Mouse (Mus musculus) embryonic facial prominence, embryonic 10.5 days (tissue): ENCODE data around the gene Megf8. TPM values are rescaled to one million over a fixed set of nuclear protein-coding genes. Genes with fewer than 3 reads are reported as not detected.
"Not testable (repeated sequence)": the region's sequence is repeated elsewhere in the genome, so short reads cannot be mapped to it uniquely, and the experiment has no call there.

Experiments
- DNase-seq: peaks from one replicate; pipeline ENCODE4 v3.0.0-alpha.2; 2017; ENCODE audit warnings: low spot score
- H3K27ac ChIP-seq: fragments of 300-500 bp; sonication (generic); replicated peaks from 2 replicates; pipeline ENCODE4 v1.5.1; 2016; ENCODE audit warnings: mild to moderate bottlenecking
- H3K27me3 ChIP-seq: fragments of 300-500 bp; sonication (generic); replicated peaks from 2 replicates; pipeline ENCODE4 v1.6.1; 2016; ENCODE audit warnings: low read depth, mild to moderate bottlenecking; ENCODE audit not compliant: poor library complexity, severe bottlenecking
- H3K36me3 ChIP-seq: fragments of 300-500 bp; sonication (generic); replicated peaks from 2 replicates; pipeline ENCODE4 v1.6.1; 2016; ENCODE audit warnings: mild to moderate bottlenecking, moderate library complexity
- H3K4me1 ChIP-seq: fragments of 300-500 bp; sonication (generic); 2 replicates; pipeline ENCODE4 v1.6.1; 2016
- H3K4me3 ChIP-seq: fragments of 300-500 bp; sonication (generic); 2 replicates; pipeline ENCODE4 v1.5.1; 2016; ENCODE audit warnings: mild to moderate bottlenecking, moderate library complexity
- H3K9me3 ChIP-seq: fragments of 300-500 bp; sonication (generic); 2 replicates; pipeline ENCODE4 v1.6.1; 2016; ENCODE audit warnings: mild to moderate bottlenecking
- WGBS: fragments of 180-500 bp; shearing (Covaris S2); methylation state at CpG from one replicate; pipeline ENCODE4 v1.1.7; 2016; 5-methylcytosine and 5-hydroxymethylcytosine counted together
- polyA plus RNA-seq: library from polyadenylated mRNA; unstranded; fragments of >200 nt; fragmentation: Nextera tagmentation; extraction: Ambion mirVana; gene quantifications from 2 replicates; pipeline ENCODE4 v1.2.1, GENCODE M21; 2016

The Megf8 gene
- polyA plus RNA-seq, 1 experiment from 2014 or later = 17.6 TPM

GRCm38 (mm10) chr7:25395186-25395557 is 78.2 kb downstream of the Megf8 start:
- peaks cover 58% of the 10 kb centered on the region for H3K4me1 ChIP-seq
- no peaks in the 10 kb centered on the region for H3K36me3 ChIP-seq
- H3K27ac ChIP-seq = peak overlapping the region; percentile 81
- peak overlapping the region; percentile 73 for H3K4me3 ChIP-seq
- no peaks in the 10 kb centered on the region for H3K9me3 ChIP-seq
- H3K27me3 ChIP-seq = peaks cover 21% of the 10 kb centered on the region
- 2% methylated on average over 22 of the region's 22 CpGs for WGBS
- no peak for DNase-seq

DNA sequence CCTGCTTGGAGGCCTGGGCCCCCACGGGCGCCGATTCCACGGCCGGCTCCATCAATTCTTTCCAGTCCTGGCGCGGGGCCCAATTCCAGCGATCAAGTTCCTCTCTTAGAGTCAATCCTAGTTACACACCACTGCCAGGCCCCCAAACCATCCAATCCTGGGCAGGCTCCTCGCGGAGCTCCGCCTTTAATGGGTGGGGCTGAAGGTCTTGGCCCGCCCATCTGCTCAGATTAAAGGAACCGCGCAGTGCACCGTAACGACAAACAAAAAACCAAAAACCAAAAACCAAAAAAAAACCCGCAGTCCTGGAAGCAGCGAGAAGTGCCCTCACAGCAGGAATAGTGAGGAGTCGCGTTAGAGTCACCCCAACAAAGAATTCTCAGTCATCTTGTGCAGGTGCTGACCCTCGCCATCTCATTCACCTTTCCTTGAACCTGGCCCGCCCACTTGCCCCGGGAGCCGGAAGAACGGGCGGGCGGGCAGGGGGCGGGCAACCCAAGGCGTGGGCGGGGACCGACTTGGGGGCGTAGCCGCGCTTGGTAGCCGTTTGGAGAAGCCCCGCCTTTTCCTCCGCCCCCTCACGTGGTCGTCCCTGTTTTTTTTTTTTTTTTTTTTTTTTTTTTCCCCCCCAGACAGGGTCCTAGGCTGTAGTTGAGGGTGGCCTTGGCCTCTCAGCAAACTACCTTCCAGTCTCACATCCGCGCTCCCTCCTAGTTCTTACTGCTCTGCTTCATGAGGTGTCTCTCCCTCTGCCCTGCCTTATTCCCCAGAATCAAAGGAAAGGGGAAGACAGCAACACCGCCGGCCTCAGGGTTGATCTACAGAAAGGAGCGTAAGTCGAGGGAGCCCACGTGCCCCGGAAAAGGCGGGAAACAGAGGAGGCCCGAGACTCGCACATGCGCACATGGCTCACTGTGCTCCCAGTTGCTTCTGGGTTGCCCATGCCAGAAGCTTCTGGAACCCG is 78.9 kb downstream of the Megf8 start:
- H3K4me1 ChIP-seq = peaks cover 53% of the 10 kb centered on the region
- 8% methylated on average over 52 of the region's 52 CpGs for WGBS

DNA sequence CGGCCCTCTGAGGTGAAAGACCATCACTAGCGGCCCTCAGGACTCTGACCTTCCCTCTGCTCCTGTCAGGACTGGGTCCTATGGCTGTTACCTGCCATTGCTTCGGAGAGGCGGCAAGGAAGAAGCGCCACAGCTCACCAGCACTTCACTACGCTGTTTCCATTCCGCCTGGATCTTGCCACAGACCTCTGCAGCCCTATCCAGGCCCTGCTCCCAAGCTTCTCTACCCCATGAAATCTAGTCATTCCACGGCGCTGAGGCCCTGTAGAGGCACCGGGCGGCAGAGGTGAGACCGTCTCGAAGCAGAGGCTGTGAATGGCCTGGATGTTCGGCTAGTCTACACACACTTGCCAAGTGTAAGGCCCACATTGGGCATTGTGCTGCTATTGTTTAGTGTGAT is 79.7 kb downstream of the Megf8 start:
- peak overlapping the region; percentile 73 for H3K4me3 ChIP-seq
- peak overlapping the region; percentile 81 for H3K27ac ChIP-seq
- 91% methylated on average over 14 of the region's 14 CpGs for WGBS

More for the DNA sequence above, 78.9 kb downstream of the Megf8 start:
- Histone ChIP-seq H3K27ac (peak overlapping the region; percentile 81), H3K36me3 (no peaks in the 10 kb centered on the region), H3K27me3 (peaks cover 21% of the 10 kb centered on the region), H3K9me3 (no peaks in the 10 kb centered on the region), H3K4me3 (peak overlapping the region; percentile 73)
- DNase-seq = peak; percentile 95

GRCm38 (mm10) chr7:25398610-25399009 is 81.6 kb downstream of the Megf8 start, which contains the start of gene Lipe:
Gene Lipe, minus strand, starts transcription at chr7:25398710.
- WGBS = 96% methylated on average over 1 of the region's 1 CpGs
- Histone ChIP-seq H3K27me3 (peaks cover 16% of the 10 kb centered on the region), H3K9me3 (no peaks in the 10 kb centered on the region), H3K4me3 (no peak within 1 kb of the TSS), H3K27ac (no peak within 1 kb of the TSS), H3K4me1 (peaks cover 61% of the 10 kb centered on the region), H3K36me3 (no peaks in the 10 kb centered on the region)
- DNase-seq = no peak

More for the DNA sequence above, 79.7 kb downstream of the Megf8 start:
- Histone ChIP-seq H3K27me3 (peaks cover 21% of the 10 kb centered on the region), H3K36me3 (no peaks in the 10 kb centered on the region), H3K4me1 (peaks cover 52% of the 10 kb centered on the region), H3K9me3 (no peaks in the 10 kb centered on the region)
- DNase-seq = peak; percentile 21

- H3K27me3 ChIP-seq = peaks cover 11% of the 10 kb centered on the region
- H3K4me1 ChIP-seq = peaks cover 57% of the 10 kb centered on the region
- not testable (repeated sequence) for H3K36me3 ChIP-seq, H3K27ac ChIP-seq, DNase-seq, H3K4me3 ChIP-seq, H3K9me3 ChIP-seq
Measured at GRCm38 (mm10) chr7:25399028-25399427, 82.1 kb downstream of the Megf8 start.

DNA sequence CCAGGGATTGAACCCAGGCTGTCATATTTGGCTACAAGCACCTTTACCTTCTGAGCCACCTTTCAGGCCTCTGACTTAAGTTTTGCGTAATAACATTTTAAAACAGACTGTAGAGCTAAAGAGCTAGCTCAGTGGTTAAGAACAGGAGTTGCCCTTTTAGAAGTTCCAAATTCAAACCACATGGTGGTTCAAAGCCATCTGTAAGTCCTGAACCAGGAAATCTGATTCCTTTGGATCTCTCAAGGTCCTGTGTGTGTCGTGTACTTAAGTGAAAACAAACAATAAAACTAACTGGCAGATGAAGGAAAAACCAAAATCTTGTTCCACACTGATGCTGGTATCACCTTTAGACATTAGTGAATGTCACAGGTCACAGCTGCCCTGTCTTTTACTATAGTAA is 84.6 kb downstream of the Megf8 start:
- Histone ChIP-seq H3K4me3 (no peak overlapping the region), H3K4me1 (peaks cover 40% of the 10 kb centered on the region), H3K36me3 (no peaks in the 10 kb centered on the region), H3K27me3 (0 out of 2 replicates have a peak, but pooled peaks cover 3% of the 10 kb centered on the region), H3K27ac (peak overlapping the region; percentile 76; the same call in 1 of the 2 replicates), H3K9me3 (no peaks in the 10 kb centered on the region)
- 32% methylated on average over 2 of the region's 2 CpGs for WGBS
- DNase-seq = no peak

- DNase-seq = peak; percentile 50
- H3K27me3 ChIP-seq = no peaks in the 10 kb centered on the region
- peaks cover 37% of the 10 kb centered on the region for H3K4me1 ChIP-seq
- H3K36me3 ChIP-seq = no peaks in the 10 kb centered on the region
- 13% methylated on average over 5 of the region's 5 CpGs for WGBS
- peak overlapping the region; percentile 76 for H3K27ac ChIP-seq
- H3K9me3 ChIP-seq = no peaks in the 10 kb centered on the region
- peak overlapping the region; percentile 27 for H3K4me3 ChIP-seq
Measured at GRCm38 (mm10) chr7:25401986-25402385, 85.0 kb downstream of the Megf8 start.

DNA sequence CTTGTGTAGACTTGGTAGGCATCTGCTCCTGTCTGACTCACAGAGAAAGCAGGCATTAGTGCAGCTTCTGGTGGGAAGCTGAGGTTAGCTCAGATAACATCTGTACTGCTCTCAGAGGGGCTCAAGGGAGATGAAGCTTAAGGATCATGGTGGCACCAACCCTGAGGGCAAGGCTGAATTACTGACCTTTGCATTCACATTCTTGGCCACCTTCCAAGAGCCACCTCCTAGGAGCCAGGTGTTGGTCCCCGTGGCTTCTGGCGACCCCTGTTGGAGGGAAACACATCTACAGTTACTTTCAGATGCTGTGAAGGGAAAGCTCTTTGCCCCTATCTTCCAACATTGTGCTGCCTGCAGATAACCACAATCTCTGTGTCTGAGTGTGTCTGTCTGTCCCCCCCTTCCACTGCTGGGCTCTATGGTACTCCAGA is 85.7 kb downstream of the Megf8 start:
- DNase-seq = peak; percentile 79
- H3K4me1 ChIP-seq = peaks cover 36% of the 10 kb centered on the region
- H3K27me3 ChIP-seq = no peaks in the 10 kb centered on the region
- no peaks in the 10 kb centered on the region for H3K36me3 ChIP-seq
- peak overlapping the region; percentile 27 for H3K4me3 ChIP-seq
- H3K9me3 ChIP-seq = no peaks in the 10 kb centered on the region
- WGBS = 3% methylated on average over 2 of the region's 2 CpGs
- peak overlapping the region; percentile 76 for H3K27ac ChIP-seq

DNA sequence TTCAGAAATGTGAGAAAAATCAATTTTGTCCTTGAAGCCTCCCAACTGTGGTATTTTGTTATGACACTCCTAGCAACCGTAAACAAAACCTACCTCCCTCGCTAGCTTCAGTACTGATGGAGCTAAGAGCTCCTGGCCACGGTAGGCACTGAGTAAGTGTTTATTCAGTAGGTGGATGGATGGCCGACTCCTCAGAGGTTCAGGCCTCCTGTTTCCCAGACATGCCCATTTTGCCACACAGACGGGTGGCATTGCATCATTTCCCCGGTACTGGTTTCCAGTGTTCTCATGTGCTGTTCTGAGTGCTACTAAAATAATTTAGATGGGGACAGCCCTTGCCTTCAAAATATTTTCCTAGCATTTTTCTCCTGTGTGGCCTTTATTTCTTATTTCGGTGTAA is 89.5 kb downstream of the Megf8 start:
- Histone ChIP-seq H3K27me3 (no peaks in the 10 kb centered on the region), H3K4me3 (no peak overlapping the region), H3K4me1 (peaks cover 18% of the 10 kb centered on the region), H3K36me3 (no peaks in the 10 kb centered on the region), H3K9me3 (no peaks in the 10 kb centered on the region), H3K27ac (no peak overlapping the region)
- DNase-seq = no peak
- 86% methylated on average over 7 of the region's 7 CpGs for WGBS

GRCm38 (mm10) chr7:25409114-25409760 is 92.3 kb downstream of the Megf8 start:
- H3K27me3 ChIP-seq = no peaks in the 10 kb centered on the region
- no peaks in the 10 kb centered on the region for H3K36me3 ChIP-seq
- no peak for DNase-seq
- H3K27ac ChIP-seq = no peak overlapping the region
- 42% methylated on average over 4 of the region's 4 CpGs for WGBS
- H3K4me3 ChIP-seq = no peak overlapping the region
- H3K9me3 ChIP-seq = no peaks in the 10 kb centered on the region
- H3K4me1 ChIP-seq = 0 out of 2 replicates have a peak, but pooled peaks cover 7% of the 10 kb centered on the region

DNA sequence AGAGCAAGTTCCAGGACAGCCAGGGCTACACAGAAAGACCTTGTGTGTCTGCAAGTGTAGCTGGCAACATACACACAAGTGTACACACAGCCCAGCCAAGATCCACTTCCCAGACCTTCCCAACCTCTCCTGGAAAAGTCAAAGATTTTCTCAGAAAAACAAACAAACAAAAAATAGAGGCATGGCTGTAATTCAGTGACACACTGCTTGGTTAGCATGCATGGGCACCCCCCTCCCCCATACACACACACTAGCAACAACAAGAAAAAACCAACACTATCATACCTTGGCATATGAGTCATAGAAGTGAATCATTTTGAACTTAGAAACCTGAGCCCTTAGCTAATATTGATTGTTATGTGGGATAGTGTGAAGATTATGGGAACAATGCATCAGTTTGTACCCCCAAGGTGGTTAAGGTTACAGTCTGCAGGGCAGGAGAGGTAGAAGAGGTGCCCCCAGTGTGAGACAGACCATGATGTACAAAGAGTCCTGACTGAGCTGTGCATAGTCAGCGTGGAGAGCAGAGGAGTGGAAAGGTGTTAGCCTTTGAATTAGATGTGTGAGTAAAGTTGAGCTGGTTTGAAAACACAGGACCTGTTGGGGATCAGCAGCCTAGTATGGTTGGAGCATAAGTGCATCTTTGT is 94.1 kb downstream of the Megf8 start:
- 76% methylated on average over 1 of the region's 1 CpGs for WGBS
- 0 out of 2 replicates have a peak, but pooled peaks cover 7% of the 10 kb centered on the region for H3K4me1 ChIP-seq
- no peaks in the 10 kb centered on the region for H3K9me3 ChIP-seq
- DNase-seq = no peak
- H3K4me3 ChIP-seq = no peak overlapping the region
- no peaks in the 10 kb centered on the region for H3K27me3 ChIP-seq
- H3K36me3 ChIP-seq = no peaks in the 10 kb centered on the region
- no peak overlapping the region for H3K27ac ChIP-seq

DNA sequence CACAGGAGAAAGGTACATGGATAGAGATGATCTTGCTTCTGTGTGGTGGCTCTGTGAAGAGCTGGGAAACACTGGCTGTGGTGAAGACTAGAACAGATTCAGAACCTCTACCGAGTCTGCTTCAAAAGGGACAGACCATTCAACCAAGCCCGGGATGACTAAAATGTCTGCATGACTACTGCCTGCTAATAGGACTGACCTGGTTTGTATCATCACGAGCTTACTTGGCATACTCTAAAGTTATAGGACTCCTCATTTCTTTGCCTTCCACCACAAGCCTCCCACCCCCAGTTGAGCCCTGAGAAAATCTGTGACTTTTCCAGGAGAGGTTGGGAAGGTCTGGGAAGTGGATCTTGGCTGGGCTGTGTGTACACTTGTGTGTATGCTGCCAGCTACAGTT is 94.9 kb downstream of the Megf8 start:
- 84% methylated on average over 3 of the region's 3 CpGs for WGBS

More for the DNA sequence above, 94.9 kb downstream of the Megf8 start:
- no peak overlapping the region for H3K4me3 ChIP-seq
- no peak overlapping the region for H3K27ac ChIP-seq
- H3K4me1 ChIP-seq = 0 out of 2 replicates have a peak, but pooled peaks cover 7% of the 10 kb centered on the region
- H3K36me3 ChIP-seq = no peaks in the 10 kb centered on the region
- no peaks in the 10 kb centered on the region for H3K27me3 ChIP-seq
- DNase-seq = no peak
- no peaks in the 10 kb centered on the region for H3K9me3 ChIP-seq
